Mouse (Mus musculus) lung, embryonic 16.5 days (tissue): ENCODE results near the gene Fbxw7. TPM values are rescaled to one million over a fixed set of nuclear protein-coding genes. Genes with fewer than 3 reads are reported as not detected.

Source experiments
- ATAC-seq: fragments of 200-750 bp; cut with Nextera tagmentation; 2 replicates; pipeline ENCODE4 v1.8.0; 2017; ENCODE audit warnings: low read depth, mild to moderate bottlenecking, moderate library complexity
- H3K27ac ChIP-seq: fragments of 300-500 bp; sonication (generic); 2 replicates; pipeline ENCODE4 v1.5.1; 2014; ENCODE audit warnings: mild to moderate bottlenecking, control low read depth, low read length
- H3K27me3 ChIP-seq: fragments of 300-500 bp; sonication (generic); 2 replicates; pipeline ENCODE4 v1.6.1; 2014; ENCODE audit warnings: low read depth, low read length, mixed read lengths; ENCODE audit not compliant: control insufficient read depth, insufficient read depth
- H3K36me3 ChIP-seq: fragments of 300-500 bp; sonication (generic); 2 replicates; pipeline ENCODE4 v1.6.1; 2014; ENCODE audit warnings: low read length; ENCODE audit not compliant: control insufficient read depth, insufficient read depth
- H3K4me1 ChIP-seq: fragments of 300-500 bp; sonication (generic); replicated peaks from 2 replicates; pipeline ENCODE4 v1.6.1; 2014; ENCODE audit warnings: low read length, mixed read lengths; ENCODE audit not compliant: control insufficient read depth, insufficient read depth
- H3K4me2 ChIP-seq: fragments of 300-500 bp; sonication (generic); 2 replicates; pipeline ENCODE4 v1.6.1; 2014; ENCODE audit warnings: low read depth, low read length, control low read depth
- H3K4me3 ChIP-seq: fragments of 300-500 bp; sonication (generic); 2 replicates; pipeline ENCODE4 v1.5.1; 2014; ENCODE audit warnings: mild to moderate bottlenecking, low read length, control low read depth
- H3K9ac ChIP-seq: fragments of 300-500 bp; sonication (generic); 2 replicates; pipeline ENCODE4 v1.6.1; 2014; ENCODE audit warnings: low read length, control low read depth
- H3K9me3 ChIP-seq: fragments of 300-500 bp; sonication (generic); 2 replicates; pipeline ENCODE4 v1.6.1; 2016; ENCODE audit warnings: low read length; ENCODE audit not compliant: control insufficient read depth
- WGBS: fragments of 180-500 bp; shearing (Covaris S2); extraction: QIAGEN DNeasy Blood & Tissue Kit; methylation state at CpG from one replicate; pipeline ENCODE4 v1.1.7; 2014; 5-methylcytosine and 5-hydroxymethylcytosine counted together
- polyA plus RNA-seq: library from polyadenylated mRNA; unstranded; fragments of >200 nt; fragmentation: Nextera tagmentation; extraction: Ambion mirVana; gene quantifications from 2 replicates; pipeline ENCODE4 v1.2.1, GENCODE M21; 2015

Gene Fbxw7
- polyA plus RNA-seq, 1 experiment from 2014 or later: 7.7 TPM

DNA sequence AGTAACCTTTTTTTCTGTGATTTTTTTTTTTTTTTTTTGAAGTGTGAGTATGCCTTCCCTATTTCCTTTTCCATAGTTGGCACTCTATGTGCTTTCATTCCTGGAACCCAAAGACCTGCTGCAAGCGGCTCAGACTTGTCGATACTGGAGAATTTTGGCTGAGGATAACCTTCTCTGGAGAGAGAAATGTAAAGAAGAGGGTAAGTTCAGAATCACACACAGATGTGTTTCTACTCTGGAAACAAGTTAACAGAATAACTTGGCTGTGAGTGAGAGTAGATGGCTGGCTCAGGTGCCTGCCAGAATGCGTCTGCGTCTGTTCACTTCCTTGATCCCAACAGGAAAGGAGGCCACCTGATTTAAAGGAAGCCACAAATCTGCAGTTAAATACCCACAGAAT lies 152.3 kb downstream of the Fbxw7 start:
- H3K4me1 ChIP-seq: no peaks in the 10 kb centered on the region
- H3K9ac ChIP-seq: no peak overlapping the region
- no peak for ATAC-seq
- no peaks in the 10 kb centered on the region for H3K9me3 ChIP-seq
- no peak overlapping the region for H3K27ac ChIP-seq
- peaks cover 1% of the 10 kb centered on the region; the same call in 1 of the 2 replicates for H3K36me3 ChIP-seq
- WGBS: 91% methylated on average over 4 of the region's 4 CpGs
- H3K4me3 ChIP-seq: no peak overlapping the region
- no peaks in the 10 kb centered on the region for H3K27me3 ChIP-seq
- H3K4me2 ChIP-seq: no peak overlapping the region

DNA sequence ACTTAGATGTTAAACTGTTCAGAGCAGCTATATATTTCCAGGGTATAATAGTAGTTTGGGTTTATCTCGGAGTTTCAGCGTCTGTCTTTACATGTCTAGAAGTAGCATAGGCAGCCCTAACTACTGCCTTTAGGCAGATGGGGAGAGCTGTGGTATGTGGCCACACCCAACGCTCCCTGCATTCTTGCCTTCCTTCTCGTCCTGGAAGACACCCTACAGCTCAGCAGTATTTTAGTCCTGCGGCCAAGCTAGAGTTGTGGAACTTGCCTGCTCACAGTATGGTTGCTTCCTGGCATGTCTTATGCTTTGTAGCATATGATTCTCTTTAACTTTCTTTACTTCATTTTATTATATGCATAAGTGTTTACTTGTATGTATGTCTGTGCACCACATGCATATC lies 156.5 kb downstream of the Fbxw7 start:
- ATAC-seq: no peak
- Histone ChIP-seq H3K4me2 (no peak overlapping the region), H3K9me3 (no peaks in the 10 kb centered on the region), H3K4me3 (no peak overlapping the region), H3K36me3 (peaks cover 2% of the 10 kb centered on the region; the same call in 1 of the 2 replicates), H3K27me3 (no peaks in the 10 kb centered on the region), H3K4me1 (no peaks in the 10 kb centered on the region), H3K9ac (no peak overlapping the region), H3K27ac (no peak overlapping the region)
- WGBS: 67% methylated on average over 5 of the region's 5 CpGs

DNA sequence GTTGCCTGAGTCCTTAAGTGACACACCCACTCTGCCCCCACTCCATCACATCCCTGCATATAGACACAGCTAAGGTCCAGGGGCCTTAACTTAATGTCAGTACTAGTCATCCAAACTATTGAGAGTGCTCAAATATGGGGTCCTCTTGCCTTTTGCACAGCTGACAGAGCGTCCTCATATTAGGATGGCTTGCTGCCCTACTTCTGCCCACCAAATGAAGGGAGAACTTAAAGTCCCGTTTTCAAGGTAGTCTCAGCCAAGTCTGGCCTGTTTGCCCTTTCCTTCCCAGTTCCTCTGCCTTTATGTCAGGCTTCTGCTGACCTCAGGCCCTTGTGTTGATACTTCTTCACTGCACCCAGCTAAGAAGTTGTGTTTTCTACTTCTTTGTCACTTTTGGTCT lies 157.8 kb downstream of the Fbxw7 start:
- WGBS: 84% methylated on average over 2 of the region's 2 CpGs
- no peaks in the 10 kb centered on the region for H3K27me3 ChIP-seq

DNA sequence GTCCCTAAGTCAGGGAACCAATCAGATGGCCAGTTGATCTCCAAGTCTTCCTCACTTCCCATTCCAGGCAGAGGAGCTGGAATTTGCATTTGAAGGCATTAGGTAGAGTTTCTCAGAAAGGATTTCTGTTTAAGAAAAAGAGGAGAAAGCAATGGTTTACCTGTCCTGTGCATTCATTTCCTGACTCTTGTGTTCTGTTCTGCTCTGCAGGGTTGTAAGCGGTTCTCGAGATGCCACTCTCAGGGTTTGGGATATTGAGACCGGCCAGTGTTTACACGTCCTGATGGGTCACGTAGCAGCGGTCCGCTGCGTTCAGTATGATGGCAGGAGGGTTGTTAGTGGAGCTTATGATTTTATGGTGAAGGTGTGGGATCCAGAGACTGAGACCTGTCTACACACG lies 159.1 kb downstream of the Fbxw7 start:
- WGBS: 92% methylated on average over 9 of the region's 9 CpGs
- peaks cover 7% of the 10 kb centered on the region; the same call in 1 of the 2 replicates for H3K36me3 ChIP-seq
- H3K9me3 ChIP-seq: no peaks in the 10 kb centered on the region
- no peak overlapping the region for H3K27ac ChIP-seq
- H3K4me3 ChIP-seq: no peak overlapping the region
- ATAC-seq: no peak
- no peaks in the 10 kb centered on the region for H3K27me3 ChIP-seq
- no peak overlapping the region for H3K4me2 ChIP-seq
- no peak overlapping the region for H3K9ac ChIP-seq
- no peaks in the 10 kb centered on the region for H3K4me1 ChIP-seq

More for the DNA sequence above, 157.8 kb downstream of the Fbxw7 start:
- H3K9me3 ChIP-seq: no peaks in the 10 kb centered on the region
- H3K27ac ChIP-seq: no peak overlapping the region
- no peak for ATAC-seq
- H3K4me1 ChIP-seq: no peaks in the 10 kb centered on the region
- no peak overlapping the region for H3K9ac ChIP-seq
- no peak overlapping the region for H3K4me3 ChIP-seq
- peaks cover 5% of the 10 kb centered on the region; the same call in 1 of the 2 replicates for H3K36me3 ChIP-seq
- H3K4me2 ChIP-seq: no peak overlapping the region

DNA sequence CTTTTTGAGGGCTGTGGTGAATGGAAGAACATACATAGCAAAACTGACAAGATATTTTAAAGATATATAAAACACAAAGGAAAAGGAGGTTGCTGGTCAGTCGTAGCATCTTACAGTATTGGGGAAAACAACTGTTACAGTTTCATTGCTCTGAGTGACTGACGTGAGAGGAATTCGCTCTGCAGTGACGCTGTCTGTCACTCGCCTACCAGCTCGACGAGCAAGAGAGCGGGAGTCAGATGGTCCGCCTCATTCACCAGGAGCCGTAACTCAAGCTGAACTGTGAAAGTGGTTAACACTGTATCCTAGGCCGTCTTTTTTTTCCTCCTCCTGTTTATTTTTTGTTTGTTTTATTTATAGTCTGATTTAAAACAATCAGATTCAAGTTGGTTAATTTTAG lies 163.6 kb downstream of the Fbxw7 start:
- WGBS: 85% methylated on average over 11 of the region's 11 CpGs
- Histone ChIP-seq H3K4me2 (no peak overlapping the region), H3K27ac (no peak overlapping the region), H3K4me3 (no peak overlapping the region), H3K9ac (no peak overlapping the region), H3K27me3 (no peaks in the 10 kb centered on the region), H3K4me1 (no peaks in the 10 kb centered on the region), H3K9me3 (no peaks in the 10 kb centered on the region), H3K36me3 (peaks cover 10% of the 10 kb centered on the region; the same call in 1 of the 2 replicates)
- ATAC-seq: no peak

DNA sequence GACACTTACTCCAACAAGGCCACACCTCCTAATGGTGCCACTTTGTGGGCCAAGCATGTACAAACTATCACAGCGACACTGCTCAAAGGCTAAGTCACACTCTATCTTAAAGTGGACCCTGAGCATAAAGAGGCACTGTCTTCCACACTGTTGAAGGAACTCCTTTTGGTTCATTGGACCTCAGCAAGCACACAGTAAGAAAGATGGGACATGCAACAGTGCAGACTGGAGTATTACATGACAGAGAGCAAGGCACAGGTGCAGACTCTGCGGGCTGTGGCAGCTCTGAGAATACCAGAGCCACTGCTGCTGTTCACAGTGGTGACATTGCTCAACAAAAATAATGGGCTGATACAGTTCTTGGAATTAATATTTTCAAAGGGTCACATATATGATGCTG lies 165.1 kb downstream of the Fbxw7 start:
- no peak overlapping the region for H3K4me3 ChIP-seq
- no peak overlapping the region for H3K4me2 ChIP-seq
- no peak overlapping the region for H3K27ac ChIP-seq
- no peak for ATAC-seq
- no peaks in the 10 kb centered on the region for H3K9me3 ChIP-seq
- no peak overlapping the region for H3K9ac ChIP-seq
- H3K27me3 ChIP-seq: no peaks in the 10 kb centered on the region
- H3K4me1 ChIP-seq: no peaks in the 10 kb centered on the region
- H3K36me3 ChIP-seq: peaks cover 10% of the 10 kb centered on the region; the same call in 1 of the 2 replicates
- WGBS: 99% methylated on average over 2 of the region's 2 CpGs

DNA sequence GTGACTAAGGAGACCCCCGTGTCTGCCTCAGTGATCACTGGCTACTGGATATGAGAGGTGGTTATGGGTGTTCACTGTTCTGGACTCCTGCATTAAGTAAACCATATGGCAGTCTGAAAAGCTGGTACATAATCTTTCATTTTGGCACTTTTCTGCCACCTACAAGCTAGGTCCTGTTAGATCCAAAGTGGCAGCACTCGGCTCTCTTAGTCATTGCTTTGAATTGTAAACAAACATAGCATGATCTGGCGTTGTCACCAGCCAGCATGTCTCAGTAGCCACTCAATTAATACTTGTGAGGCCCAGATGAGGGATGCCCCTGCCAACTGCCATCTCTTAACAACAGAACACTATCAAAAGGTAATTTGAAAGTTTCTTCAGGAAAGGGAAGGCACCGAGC lies 167.6 kb downstream of the Fbxw7 start:
- no peak for ATAC-seq
- no peak overlapping the region for H3K9ac ChIP-seq
- H3K9me3 ChIP-seq: no peaks in the 10 kb centered on the region
- no peaks in the 10 kb centered on the region for H3K4me1 ChIP-seq
- no peaks in the 10 kb centered on the region for H3K27me3 ChIP-seq
- no peak overlapping the region for H3K4me3 ChIP-seq
- H3K27ac ChIP-seq: no peak overlapping the region
- H3K4me2 ChIP-seq: no peak overlapping the region
- peaks cover 8% of the 10 kb centered on the region; the same call in 1 of the 2 replicates for H3K36me3 ChIP-seq
- 14% methylated on average over 4 of the region's 4 CpGs for whole genome bisulfite sequencing

DNA sequence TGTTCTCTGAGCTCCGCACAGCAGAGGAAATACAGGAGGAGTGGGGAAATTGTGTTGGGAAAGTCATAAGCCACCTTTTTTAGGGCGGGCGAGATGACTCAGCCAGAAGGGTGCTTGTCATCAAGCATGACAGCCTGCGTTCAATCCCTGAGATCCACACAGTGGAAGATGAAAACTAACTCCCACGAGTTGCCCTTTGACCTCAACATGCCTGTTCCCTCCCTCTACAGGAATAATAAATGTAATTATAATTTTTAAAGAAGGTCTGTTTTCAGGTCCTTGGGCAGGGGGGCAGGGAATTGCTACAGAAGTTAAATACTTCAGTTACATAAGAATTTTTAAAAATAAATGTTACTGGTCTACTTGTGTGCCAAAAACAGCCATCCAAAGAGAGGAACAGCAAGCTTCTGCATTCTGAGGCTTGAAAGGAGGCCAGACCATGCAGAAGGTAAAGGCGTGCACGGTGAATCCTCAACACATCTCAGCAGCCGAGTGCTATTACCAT lies 170.1 kb downstream of the Fbxw7 start:
- Histone ChIP-seq H3K9ac (no peak overlapping the region), H3K36me3 (peaks cover under 1% of the 10 kb centered on the region; the same call in 1 of the 2 replicates), H3K4me3 (no peak overlapping the region), H3K27me3 (no peaks in the 10 kb centered on the region), H3K27ac (no peak overlapping the region), H3K9me3 (no peaks in the 10 kb centered on the region), H3K4me1 (no peaks in the 10 kb centered on the region), H3K4me2 (no peak overlapping the region)
- ATAC-seq: no peak
- WGBS: 81% methylated on average over 8 of the region's 8 CpGs

DNA sequence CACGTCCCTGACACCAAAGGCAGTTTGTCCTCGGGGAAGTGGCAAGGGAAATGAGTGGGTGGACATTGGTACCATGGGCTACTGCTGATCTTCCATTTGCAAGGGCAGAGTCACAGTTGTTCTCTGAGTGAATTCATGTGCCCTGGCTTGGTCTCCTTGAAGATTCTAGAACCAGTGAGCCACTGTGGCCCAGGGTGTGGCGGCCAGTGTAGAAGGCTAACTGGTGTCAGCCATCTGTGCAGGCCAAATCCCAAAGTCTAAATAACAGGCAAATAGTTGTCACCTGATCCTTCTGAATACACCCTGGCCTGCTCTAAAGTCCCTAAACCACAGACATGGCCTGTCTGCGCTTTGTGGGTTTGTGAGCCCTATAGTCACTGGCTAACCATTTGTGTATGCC lies 173.8 kb downstream of the Fbxw7 start:
- no peaks in the 10 kb centered on the region for H3K9me3 ChIP-seq
- H3K27me3 ChIP-seq: no peaks in the 10 kb centered on the region
- H3K27ac ChIP-seq: no peak overlapping the region
- H3K4me3 ChIP-seq: no peak overlapping the region
- no peaks in the 10 kb centered on the region for H3K36me3 ChIP-seq
- H3K4me1 ChIP-seq: no peaks in the 10 kb centered on the region
- WGBS: 84% methylated on average over 4 of the region's 4 CpGs
- H3K9ac ChIP-seq: no peak overlapping the region
- no peak for ATAC-seq
- no peak overlapping the region for H3K4me2 ChIP-seq

DNA sequence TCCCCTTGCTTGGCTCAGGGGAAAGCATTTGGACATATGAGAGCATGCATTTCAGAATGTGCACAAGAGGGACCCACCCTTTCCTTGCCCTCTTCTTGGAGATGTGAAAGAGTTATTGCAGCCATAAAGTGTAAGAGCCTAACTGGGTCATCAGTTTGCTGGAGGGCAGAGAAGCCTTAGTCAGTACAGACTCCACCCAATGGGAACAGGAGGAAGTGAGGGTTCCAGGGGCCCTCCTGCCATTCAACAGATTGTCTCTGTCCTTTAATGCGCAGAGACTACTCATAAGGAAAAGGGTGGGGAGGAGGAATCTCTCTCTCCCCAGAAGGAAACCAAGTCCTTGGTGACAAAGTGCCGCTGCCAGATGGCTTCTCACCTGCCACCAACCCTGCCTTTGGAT lies 190.2 kb downstream of the Fbxw7 start:
- no peaks in the 10 kb centered on the region for H3K4me1 ChIP-seq
- H3K9me3 ChIP-seq: no peaks in the 10 kb centered on the region
- H3K27me3 ChIP-seq: no peaks in the 10 kb centered on the region
- H3K4me2 ChIP-seq: no peak overlapping the region
- ATAC-seq: no peak
- no peaks in the 10 kb centered on the region for H3K36me3 ChIP-seq
- H3K9ac ChIP-seq: no peak overlapping the region
- H3K4me3 ChIP-seq: no peak overlapping the region
- 85% methylated on average over 2 of the region's 2 CpGs for WGBS
- no peak overlapping the region for H3K27ac ChIP-seq
